Mouse (Mus musculus) T-helper 1 cell (primary cell): ENCODE results near the gene Ddc.

Experiments
- in situ Hi-C: fragments of 300-600 bp; cut with MboI, MseI; formaldehyde crosslinking; loops from one replicate; pipeline ENCODE4 v1.15.1; 2025; ENCODE audit warnings: high pct_unique_total_duplicates

Gene Ddc

DNA sequence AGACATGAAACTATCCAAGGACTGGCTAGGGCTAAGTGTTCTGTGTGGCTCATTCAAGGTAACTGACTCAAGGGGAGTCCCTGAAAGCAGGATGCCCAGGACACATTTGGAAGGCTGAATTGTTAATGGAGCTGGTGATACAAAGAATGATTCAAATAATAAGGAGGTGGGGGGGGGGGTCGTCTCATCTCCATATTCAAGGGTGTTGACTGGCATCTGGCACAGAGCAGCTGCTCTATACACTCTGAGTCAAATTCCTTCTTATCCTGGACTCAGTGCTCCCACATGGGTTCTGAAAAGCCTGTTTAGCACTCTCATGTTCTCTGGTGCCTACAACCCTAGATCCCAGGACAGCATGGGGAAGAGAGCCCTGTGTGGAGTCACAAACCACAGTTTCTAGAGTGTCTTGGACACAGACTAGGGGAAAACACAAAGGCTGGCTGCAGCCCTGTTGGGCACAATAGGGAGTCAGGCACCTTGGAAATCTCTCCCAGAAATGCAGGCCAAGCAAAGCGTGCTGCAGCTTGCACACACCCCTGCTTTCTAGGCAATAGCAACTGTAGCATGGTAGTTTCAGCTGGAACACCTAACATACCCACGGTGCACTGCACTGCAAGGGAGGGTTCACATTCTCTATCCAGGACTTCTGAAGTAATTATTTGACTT, 72.8 kb downstream of the Ddc start:
- in situ Hi-C loops = loop anchor here (25.0 kb wide), 1 partner anchor 462 kb away; no protein-coding TSS in a partner anchor

DNA sequence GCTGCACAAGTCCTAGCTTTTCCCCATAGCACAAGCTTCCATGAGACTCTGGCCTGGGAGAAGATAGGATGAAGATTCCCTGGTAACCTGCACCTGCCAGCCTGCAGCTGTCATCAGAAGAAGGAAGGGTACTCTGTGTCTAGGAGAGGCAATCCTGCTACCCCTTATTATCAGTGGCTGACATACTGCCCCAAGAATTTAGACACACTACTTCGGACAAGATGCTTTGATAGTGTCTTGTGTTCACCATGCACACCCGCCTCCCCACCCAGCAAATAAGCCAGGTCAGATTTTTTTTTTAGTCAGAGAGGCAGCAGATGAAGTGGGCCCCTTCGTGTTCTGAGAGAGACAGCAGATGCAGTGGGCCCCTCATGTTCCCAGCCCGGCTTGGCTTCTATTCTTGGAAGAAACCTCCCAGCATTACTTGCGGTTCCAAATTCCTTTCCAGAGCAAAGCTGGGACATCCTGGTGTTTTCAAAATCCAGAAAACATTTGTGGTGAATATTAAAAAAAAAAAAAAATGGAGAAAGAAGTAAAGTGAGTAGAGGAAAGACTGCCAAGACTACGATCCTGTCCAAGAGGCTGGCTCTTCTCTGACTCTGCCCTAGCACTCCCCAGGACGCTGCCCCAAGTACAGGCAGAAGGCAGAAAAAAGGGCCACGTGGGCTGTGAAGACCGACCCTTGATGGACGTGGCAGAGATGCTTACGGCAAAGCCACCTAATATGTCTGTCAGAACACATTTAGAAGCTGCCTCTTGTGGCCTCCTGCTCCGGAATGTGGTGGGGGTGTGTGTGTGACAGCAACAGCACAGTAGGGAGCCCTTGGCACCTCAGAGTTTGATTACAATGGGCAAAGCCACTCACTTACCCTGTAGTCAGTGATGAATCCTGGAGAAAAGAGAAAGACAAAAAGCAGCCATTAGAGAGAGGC, 73.7 kb downstream of the Ddc start:
- in situ Hi-C loops = loop anchor here (25.0 kb wide), 1 partner anchor 463 kb away; no protein-coding TSS in a partner anchor

DNA sequence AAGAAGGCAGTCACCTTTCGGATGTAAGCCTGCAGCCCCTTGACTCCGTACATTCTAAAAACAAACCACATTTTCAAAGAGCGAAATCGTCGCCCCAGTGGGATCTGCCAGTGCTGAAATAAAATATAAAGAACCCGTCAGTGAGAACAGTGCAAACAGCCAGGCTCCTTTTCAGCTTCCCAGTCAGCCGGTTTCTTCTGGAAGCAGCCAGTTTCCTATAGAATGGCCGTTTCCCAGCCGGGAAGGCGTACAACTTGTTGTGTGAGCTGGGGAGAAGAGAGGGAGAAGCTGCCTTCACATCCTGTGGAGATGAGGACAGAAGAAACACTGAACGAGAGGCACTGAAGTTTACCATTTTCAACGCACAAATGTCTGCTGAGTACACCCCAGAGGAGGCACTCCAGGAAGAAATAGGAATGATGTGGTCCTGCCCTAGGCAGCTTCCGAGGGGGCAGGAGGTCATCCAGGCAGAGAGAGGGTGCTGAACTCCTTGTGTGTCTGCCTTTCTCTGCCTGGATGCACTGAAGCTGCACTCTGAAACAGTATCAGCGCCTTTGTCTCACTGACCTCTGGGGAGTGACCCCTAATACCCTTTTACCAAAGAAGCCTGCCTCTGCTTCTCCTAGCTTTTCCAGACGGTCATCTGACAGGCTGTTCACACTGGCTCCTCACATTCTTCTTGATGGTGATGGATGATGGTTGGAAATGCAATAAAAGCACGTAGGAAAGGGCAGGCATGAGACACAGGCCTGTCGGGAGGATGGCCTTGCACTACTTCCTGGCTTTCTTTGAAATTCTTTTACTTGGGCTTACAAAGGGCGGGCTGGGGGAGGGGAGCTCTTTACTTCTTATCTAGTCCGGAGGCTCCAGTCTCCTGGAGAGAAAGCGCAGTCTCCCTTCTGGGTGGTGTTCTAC, 75.5 kb downstream of the Ddc start:
- in situ Hi-C loops = loop anchor here (25.0 kb wide), 1 partner anchor 465 kb away; no protein-coding TSS in a partner anchor

DNA sequence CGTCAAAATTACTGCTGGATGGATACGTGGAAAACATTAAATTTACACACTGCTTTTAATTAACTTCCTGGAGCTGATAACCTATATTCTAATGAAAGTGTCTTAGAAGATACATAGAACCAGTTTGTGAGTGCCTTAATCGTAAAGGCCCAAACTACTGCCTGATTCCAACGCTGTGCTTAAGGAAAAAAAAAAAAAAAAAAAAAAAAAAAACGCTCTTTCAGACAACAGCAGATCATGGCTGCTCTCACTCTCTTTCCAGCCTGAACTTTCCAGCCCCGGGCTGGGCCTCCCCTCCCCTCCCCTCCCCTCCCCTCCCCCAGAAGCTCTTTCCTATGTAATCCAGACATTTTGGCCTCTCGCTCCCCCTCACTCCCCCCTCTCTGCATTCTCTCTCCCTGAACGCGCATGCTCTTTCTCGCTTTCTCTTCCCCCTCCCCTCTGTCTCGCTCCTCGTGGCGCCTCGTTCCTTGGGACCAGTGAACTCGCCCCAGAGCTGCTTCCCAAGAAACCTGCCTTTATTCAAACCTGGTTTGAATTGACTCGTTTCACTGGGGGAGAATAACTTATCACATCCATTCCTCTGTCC, 76.5 kb downstream of the Ddc start:
- in situ Hi-C loops = loop anchor here (25.0 kb wide), 1 partner anchor 466 kb away; no protein-coding TSS in a partner anchor

DNA sequence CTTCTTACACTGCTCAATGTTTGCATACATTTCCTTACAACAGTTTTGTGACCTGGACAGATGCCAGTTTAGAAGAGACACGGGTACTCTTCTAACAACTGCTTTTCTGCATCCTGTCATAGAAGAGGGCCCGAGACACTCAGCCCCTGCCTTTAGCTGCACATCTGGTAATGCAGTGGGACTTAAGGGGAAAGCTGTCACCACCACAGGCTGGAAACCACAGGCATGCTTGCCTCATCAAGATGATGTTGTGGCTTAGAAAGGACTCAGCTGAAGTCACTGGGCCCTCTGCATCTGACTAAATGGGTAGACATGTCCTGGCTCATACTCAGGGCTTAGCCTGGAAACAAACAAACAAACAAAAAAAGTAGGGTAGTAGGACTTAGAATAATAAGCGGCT, 77.2 kb downstream of the Ddc start:
- in situ Hi-C loops = loop anchor here (25.0 kb wide), 1 partner anchor 467 kb away; no protein-coding TSS in a partner anchor

DNA sequence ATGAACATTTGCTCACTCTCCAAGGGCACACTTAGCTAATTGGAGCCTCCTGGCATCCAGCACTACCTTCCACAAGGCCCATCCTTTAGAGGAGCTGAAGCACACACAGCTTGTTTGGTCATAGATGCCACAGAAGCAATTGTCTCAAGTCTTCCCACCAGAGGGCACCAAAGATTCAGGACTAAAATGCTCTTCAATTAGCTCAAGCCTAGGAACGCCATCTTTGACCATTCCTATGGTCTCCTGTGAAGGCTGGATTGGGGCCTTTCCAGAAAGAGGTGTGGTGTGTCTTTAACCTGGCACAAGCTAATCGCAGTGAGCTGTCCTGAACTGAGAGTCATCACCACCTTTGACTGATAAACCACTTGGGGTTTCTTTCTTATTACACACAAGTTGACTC, 77.7 kb downstream of the Ddc start:
- in situ Hi-C loops = loop anchor here (25.0 kb wide), 1 partner anchor 467 kb away; no protein-coding TSS in a partner anchor

DNA sequence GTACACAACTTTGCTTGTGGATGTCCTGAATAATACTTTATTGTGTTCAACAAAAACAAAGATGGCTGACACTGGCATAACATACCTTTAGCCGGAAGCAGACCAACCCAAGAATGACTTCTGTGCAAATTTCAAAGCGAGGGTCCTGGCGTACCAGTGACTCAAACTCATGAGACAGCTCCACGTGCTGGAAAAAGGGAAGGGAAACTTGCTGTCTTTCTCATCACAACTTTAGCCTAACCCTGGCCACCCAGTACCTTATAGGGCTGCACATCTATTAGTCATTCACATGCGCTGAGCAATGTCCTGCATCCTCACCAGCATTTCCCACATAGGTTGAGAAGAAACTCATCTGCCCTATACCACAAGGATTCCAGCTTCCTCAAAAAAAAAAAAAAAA, 78.7 kb downstream of the Ddc start:
- in situ Hi-C loops = loop anchor here (25.0 kb wide), 1 partner anchor 468 kb away; no protein-coding TSS in a partner anchor

DNA sequence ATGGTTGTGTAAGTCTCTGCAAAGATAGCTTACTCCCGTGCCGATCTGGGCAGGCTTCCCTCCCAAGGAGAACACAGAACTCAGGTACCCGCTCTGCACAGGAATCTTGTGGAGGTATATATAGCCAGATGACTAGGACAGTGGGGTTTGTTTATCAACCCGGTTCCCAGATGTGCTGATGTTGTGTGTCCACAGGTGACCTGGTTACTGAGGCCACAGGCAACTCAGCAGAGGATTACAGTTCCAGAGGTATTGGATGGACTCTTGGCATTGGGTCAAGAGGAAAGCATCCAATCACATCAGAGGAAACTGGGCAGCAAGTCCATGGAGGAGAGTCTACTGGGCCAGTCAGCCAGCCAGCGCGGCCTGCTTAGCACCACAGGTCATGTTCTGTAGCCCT, 79.1 kb downstream of the Ddc start:
- in situ Hi-C loops = loop anchor here (25.0 kb wide), 1 partner anchor 469 kb away; no protein-coding TSS in a partner anchor

DNA sequence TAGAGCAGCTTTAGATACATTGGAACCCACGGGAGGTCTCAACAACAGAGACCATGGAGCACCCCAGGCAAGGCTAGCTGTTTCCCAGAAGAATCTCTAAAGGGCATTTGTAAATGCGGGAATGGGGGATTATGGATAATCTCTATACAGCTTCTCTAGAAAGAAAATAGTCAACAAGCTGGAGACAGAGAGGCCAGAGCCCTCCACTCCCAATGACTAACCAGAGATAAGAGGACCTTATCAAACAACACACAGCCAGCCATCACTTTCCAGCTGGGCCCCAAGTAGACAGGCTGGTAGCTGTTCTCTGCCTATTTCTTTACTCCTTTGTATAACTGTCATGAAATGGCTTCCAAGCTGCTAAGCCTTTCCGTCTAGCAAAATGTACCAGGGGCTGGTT, 82.2 kb downstream of the Ddc start:
- in situ Hi-C loops = loop anchor here (25.0 kb wide), 1 partner anchor 472 kb away; no protein-coding TSS in a partner anchor

DNA sequence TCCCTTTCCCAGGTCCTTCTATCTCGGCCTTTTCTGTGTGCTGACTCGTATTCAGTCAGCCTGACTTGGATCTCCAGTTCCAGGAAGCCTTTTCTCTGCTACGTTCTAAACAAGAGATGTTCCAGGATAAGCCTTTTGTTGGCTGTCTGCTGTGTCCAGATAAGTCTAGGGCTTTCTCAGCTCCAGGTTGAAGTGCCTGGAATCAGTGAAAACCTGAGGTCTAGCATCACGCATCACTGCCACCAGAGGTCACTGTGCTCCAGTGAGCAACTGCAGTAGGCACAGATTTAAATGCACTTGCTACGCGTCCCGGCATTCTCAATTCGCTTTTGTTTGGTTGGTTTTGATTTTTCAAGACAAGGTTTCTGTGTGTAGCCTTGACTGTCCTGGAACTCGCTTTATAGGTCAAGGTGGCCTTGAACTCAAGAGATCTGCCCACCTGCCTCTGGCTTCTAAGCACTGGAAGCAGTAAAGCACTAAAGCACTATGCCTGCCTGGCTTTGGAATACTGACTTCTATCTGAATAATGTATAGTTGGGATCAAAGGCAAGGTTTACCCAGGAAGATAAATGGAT, 86.0 kb downstream of the Ddc start:
- in situ Hi-C loops = loop anchor here (5.0 to 25.0 kb wide), 2 partner anchors 160 to 475 kb away; no protein-coding TSS in a partner anchor

DNA sequence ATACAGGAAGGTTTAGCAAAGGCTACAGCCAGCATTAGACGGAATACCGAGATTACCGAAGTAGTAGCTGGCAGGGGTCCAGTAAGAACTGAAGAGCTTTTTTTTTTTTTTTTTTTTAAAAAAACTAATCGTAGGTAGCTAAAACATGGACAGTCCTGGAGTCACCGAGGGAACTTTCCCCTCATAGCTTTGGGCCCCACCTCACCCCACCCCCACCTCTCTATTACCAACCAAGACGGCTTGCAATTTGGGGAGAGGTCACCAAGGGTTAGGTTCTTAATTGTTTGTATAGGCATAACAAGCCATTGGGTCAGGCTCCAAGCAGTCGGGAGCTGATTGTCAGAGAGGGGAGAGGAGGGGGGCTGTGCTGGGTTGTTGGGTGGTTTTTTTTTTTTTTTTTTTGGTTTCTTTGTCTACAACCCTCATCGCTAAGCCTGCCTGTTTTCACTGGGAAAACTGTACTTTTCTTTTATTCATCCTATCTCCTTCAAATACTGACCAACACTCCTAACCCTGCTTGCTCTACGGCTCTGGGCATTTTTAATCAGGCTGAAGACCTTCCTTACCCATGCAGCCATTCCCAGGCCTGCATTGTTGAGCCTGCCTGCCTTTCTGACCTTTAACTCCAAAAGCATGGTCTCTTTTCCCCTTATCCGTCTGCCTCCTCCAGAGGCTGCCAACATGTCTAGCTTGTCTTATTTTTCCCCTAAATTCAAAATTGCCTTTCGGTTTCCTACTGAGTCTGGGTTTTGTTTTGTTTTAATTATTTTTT, 88.4 kb downstream of the Ddc start:
- in situ Hi-C loops = loop anchor here (5.0 to 25.0 kb wide), 2 partner anchors 163 to 478 kb away; no protein-coding TSS in a partner anchor

DNA sequence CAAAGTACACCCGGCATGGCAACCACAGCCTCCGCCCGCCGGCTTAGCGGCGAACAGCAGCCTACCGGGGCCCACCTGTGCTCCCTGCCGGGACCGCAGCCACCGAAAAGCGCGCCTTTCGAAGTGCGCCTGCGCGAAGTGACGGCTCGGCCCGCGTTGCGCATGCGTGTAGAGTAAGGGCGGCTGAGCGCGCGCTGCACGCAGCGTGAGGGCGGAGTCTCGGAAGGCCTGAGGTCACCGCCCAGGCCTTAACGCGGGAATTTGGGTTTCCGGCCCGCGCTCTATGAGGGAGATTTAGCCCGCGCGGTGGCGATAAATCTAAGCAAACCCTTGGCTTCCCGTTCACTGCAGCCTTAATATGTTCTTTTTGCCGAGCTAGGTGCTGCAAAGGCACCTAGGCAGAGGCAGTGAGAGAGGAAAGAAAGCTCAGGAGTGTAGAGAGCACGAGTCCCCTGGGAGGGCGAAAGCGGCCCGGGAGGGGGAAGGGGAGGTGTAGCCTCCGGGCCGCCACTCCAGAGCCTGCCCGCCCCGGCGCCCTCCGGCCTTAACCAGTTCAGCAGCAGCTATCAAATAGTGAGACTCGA, 89.0 kb downstream of the Ddc start, which contains the start of gene Fignl1:
TSS of gene Fignl1 (minus strand) at position 143 of the 584 bp plus-strand sequence.
- in situ Hi-C loops = loop anchor here (25.0 kb wide), 1 partner anchor 478 kb away; no protein-coding TSS in a partner anchor

DNA sequence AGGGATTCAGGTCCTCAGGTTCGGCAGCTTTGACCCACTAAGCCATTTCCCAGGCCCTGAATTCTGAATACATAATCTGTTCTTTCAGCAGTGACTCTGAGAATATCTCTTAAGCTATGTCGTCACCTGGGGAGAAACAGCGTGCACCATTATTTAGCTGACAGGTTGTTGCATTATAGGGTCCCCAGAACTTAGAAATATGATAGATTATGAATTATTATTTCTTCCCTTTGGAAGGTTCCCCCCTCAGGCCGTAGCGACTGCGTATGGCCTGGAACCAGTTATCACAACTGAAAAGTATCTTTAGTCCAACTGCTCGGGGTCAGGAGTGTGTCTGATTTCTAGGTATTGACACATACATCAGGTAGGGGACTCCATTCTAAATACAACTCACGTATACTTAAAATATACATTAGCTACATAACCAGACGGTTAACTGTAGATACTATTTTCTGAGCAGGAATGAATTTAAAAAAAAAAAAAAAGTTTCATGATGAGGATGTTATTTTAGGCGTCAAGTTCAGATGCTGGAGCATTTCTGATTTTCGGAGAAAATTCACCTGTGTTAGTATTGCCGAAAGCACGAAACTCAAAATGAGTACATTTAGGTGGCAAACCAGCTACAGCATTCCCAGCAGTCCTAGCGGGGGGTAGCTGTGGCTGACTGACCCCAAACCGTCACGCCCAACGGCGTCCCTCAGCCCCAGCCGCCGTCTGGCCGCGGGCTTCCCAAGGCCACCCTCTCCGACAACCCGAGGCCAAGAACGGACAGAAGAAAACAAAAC, 89.7 kb downstream of the Ddc start:
- in situ Hi-C loops = loop anchor here (25.0 kb wide), 1 partner anchor 479 kb away; no protein-coding TSS in a partner anchor

DNA sequence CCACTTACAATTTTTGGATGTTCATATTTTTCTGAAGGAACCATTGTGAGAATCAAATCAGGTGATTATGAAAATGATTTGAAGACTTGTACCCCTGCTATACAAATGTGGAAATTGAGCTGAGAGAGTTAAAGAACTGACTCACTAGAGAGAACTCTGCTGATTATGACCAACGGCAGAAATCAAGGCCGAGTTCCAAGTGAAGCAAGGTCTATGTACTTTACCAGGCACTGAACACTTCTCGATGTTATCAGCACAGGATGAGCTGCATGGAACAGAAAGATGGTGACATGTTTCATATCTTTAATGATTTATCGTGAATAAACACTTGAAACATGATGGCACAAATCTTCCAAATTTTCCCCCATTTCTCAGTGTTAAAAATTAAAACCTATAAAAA, 92.0 kb downstream of the Ddc start:
- in situ Hi-C loops = loop anchor here (25.0 kb wide), 1 partner anchor 481 kb away; no protein-coding TSS in a partner anchor

DNA sequence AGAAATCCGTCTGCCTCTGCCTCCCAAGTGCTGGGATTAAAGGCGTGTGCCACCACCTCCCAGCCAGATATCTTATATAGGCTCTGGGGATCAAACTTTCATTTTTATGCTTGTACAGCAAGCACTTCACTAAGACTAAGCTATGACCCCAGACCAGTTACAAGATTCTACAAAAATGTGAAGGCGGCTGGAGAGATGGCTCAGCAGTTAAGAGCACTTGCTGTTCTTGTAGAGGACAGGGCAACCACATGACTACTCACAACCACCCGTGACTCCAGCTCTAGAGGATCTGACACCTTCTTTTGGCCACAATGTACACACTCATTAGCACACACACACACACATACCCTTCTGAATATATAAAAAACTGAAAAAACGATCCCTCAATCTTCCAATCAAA, 93.5 kb downstream of the Ddc start:
- in situ Hi-C loops = loop anchor here (25.0 kb wide), 1 partner anchor 483 kb away; no protein-coding TSS in a partner anchor

DNA sequence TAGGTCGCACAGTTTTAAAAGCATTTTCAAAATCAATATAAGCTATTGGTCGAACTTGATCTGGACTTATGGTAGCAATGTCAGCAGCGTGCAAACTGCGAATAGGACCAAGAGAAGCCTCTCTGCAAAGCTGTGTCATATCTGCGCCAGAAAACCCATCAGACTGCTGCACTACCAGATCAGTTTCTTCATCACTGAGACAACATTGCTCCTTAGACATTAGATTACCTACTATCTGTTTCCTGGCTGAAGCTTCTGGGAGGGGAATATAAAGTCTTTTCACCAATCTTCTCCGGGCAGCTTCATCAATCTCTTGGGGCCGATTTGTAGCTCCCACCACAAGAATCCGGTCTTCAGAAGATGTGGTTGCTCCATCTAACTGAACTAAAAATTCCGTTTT, 96.9 kb downstream of the Ddc start:
- in situ Hi-C loops = loop anchor here (25.0 kb wide), 1 partner anchor 486 kb away; no protein-coding TSS in a partner anchor

DNA sequence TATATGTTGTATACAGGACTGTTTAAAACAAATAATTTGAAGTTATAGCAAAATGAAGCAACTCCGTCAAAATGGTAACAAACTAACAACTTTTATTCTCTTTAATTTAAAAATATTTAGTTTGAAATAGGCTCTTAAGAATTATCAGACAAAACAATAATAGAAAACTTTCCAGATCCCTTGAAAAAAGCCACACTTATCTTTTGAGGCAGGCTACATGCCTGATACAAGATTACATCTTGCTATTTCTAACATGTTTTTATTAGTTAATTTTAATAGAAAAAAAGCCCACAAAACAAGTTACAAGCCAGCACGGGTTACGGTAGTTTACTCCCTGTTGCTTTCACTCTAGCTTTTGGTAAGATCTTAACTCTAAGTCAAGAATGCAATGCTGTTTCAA, 97.6 kb downstream of the Ddc start:
- in situ Hi-C loops = loop anchor here (25.0 kb wide), 1 partner anchor 487 kb away; no protein-coding TSS in a partner anchor

DNA sequence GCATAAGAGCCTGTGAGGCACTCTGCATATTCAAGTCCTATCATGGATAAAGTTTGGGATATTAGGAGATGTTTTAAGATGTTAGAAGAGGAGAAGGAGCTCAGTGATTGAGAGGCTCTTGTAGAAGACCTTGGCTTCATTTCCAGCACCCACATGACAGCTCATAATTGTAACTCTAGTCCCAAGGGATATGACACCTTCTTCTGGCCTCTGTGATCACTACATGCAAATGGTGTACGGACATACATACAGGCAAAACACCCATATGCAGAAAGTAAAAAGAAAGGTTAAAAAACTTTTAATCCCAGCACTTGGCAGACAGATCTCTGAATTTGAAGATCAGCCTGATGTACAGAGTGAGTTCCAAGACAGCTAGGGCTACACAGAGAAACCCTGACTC, 99.3 kb downstream of the Ddc start:
- in situ Hi-C loops = loop anchor here (25.0 kb wide), 1 partner anchor 561 kb away; no protein-coding TSS in a partner anchor
